Mouse (Mus musculus): ENCODE data around the gene Nek7.

- TF ChIP-seq POLR2A (IDR thresholded peaks at IDR 0.05; ENCODE audit: extremely low read depth, insufficient read depth, low read length) (no peak), CTCF (IDR thresholded peaks at IDR 0.05; ENCODE audit: extremely low read depth, insufficient read depth, low read length) (no peak)
Observed at GRCm38 (mm10) chr1:138604736-138605135, 15.2 kb downstream of the Nek7 start.

Data from cortical plate, adult 2 months (tissue).